Mouse (Mus musculus): ENCODE measurements around the gene Wipf1. TPM values are rescaled to one million over a fixed set of nuclear protein-coding genes. Genes with fewer than 3 reads are reported as not detected.
A peak's percentile ranks its signal among the peaks of the same experiment; 100 is the strongest.

The Wipf1 gene
- polyA plus RNA-seq, 1 experiment from 2014 or later = 8.0 TPM

DNA sequence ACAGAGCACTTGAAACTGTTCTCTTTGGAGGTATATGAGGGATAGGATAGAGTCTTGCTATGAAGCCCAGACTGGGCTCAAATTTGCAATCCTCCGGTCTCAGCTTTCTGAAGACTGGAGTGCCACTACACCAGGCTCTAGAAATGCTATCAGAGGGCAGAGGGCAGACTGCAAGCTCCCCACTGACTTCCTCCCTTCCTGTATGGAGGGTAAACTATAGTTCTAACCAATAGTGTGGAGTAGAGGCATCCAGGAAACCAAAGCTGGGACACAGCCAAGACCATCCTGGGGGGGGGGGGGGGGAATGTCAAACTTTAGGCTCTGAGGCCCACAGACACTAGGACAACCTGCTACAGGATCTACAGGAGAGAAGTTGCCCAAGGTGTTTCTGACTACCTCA lies 39.1 kb downstream of the Wipf1 start:
- no peak overlapping the region for H3K27ac ChIP-seq
- no peak overlapping the region for H3K4me2 ChIP-seq (ENCODE audit: low read length)
- 65% methylated on average over 1 of the region's 1 CpGs for WGBS
- H3K27me3 ChIP-seq (ENCODE audit: insufficient read depth, low read length) = no peaks in the 10 kb centered on the region
- TF ChIP-seq CTCF (IDR thresholded peaks at IDR 0.05; ENCODE audit: low read depth) = no peak
- H3K36me3 ChIP-seq (ENCODE audit: insufficient read depth, low read length) = no peaks in the 10 kb centered on the region
- ATAC-seq (replicated peaks; ENCODE audit: low FRiP score, low read depth) (no peak), DNase-seq (ENCODE audit: low spot score) (no peak)
- H3K4me3 ChIP-seq (replicated peaks; ENCODE audit: low read depth, low read length) = no peak overlapping the region
- peaks cover 1% of the 10 kb centered on the region; the same call in 1 of the 2 replicates for H3K4me1 ChIP-seq (replicated peaks; ENCODE audit: insufficient read depth, low read length)
- H3K9me3 ChIP-seq (replicated peaks; ENCODE audit: low read length) = no peaks in the 10 kb centered on the region
- H3K9ac ChIP-seq (ENCODE audit: low read depth, low read length) = no peak overlapping the region

GRCm38 (mm10) chr2:73486120-73486601 lies 43.4 kb downstream of the Wipf1 start:
- H3K36me3 ChIP-seq (ENCODE audit: insufficient read depth, low read length) = no peaks in the 10 kb centered on the region
- H3K4me3 ChIP-seq (replicated peaks; ENCODE audit: low read depth, low read length) = no peak overlapping the region
- peaks cover 12% of the 10 kb centered on the region; the same call in 1 of the 2 replicates for H3K4me1 ChIP-seq (replicated peaks; ENCODE audit: insufficient read depth, low read length)
- no peak for TF ChIP-seq CTCF (IDR thresholded peaks at IDR 0.05; ENCODE audit: low read depth)
- H3K4me2 ChIP-seq (ENCODE audit: low read length) = peak overlapping the region; percentile 48; the same call in 1 of the 2 replicates
- no peaks in the 10 kb centered on the region for H3K9me3 ChIP-seq (replicated peaks; ENCODE audit: low read length)
- no peak for ATAC-seq (replicated peaks; ENCODE audit: low FRiP score, low read depth)
- no peak overlapping the region for H3K9ac ChIP-seq (ENCODE audit: low read depth, low read length)
- H3K27me3 ChIP-seq (ENCODE audit: insufficient read depth, low read length) = no peaks in the 10 kb centered on the region
- no peak overlapping the region for H3K27ac ChIP-seq
- no peak for DNase-seq (ENCODE audit: low spot score)
- 77% methylated on average over 8 of the region's 8 CpGs for WGBS

GRCm38 (mm10) chr2:73485236-73486119 lies 44.1 kb downstream of the Wipf1 start:
- Histone ChIP-seq H3K9ac (ENCODE audit: low read depth, low read length) (no peak overlapping the region), H3K4me3 (replicated peaks; ENCODE audit: low read depth, low read length) (peak overlapping the region; percentile 7; the same call in 1 of the 2 replicates), H3K27ac (peak overlapping the region; percentile 76), H3K4me1 (replicated peaks; ENCODE audit: insufficient read depth, low read length) (0 out of 2 replicates have a peak, but pooled peaks cover 12% of the 10 kb centered on the region), H3K9me3 (replicated peaks; ENCODE audit: low read length) (no peaks in the 10 kb centered on the region), H3K36me3 (ENCODE audit: insufficient read depth, low read length) (no peaks in the 10 kb centered on the region), H3K27me3 (ENCODE audit: insufficient read depth, low read length) (no peaks in the 10 kb centered on the region), H3K4me2 (ENCODE audit: low read length) (peak overlapping the region; percentile 48)
- TF ChIP-seq CTCF (IDR thresholded peaks at IDR 0.05; ENCODE audit: low read depth) = no peak
- DNase-seq (ENCODE audit: low spot score) (peak; percentile 57), ATAC-seq (replicated peaks; ENCODE audit: low FRiP score, low read depth) (no peak)
- 59% methylated on average over 26 of the region's 26 CpGs for WGBS

DNA sequence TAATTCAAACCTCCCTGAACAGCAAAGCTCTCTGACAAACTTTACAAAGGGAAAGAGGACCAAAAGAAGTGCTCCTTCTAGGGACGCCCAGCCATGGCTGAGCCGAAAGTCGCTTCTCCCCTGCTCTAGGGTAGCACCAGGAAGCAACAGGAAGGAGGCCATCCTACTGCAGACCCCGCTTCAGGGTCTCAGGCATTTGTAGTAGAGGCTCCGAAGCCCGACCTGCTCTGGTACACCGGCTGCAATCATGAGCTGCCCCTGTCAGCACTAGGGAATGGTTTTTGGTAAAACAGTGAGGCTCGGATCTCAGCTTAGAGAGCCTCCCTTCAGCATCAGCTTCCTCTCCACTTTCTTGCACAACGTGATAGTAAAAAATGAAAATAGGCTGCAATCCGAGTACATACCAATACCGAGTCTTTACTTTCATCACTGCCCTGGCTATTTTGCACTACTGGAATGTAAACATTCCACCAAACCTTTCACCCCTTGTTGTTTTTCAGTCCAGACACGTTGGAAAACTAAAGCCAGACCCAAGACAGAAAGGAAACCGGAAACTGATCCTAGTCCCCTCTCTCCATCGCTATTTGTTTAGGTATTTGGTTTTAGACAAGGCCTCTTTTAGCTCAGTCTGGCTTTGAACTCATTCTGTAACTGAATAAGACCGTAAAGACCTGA lies 44.8 kb downstream of the Wipf1 start:
- DNase-seq (ENCODE audit: low spot score) = peak; percentile 71
- ATAC-seq (replicated peaks; ENCODE audit: low FRiP score, low read depth) = no peak
- Histone ChIP-seq H3K27me3 (ENCODE audit: insufficient read depth, low read length) (no peaks in the 10 kb centered on the region), H3K4me1 (replicated peaks; ENCODE audit: insufficient read depth, low read length) (0 out of 2 replicates have a peak, but pooled peaks cover 12% of the 10 kb centered on the region), H3K4me2 (ENCODE audit: low read length) (peak overlapping the region; percentile 48), H3K36me3 (ENCODE audit: insufficient read depth, low read length) (no peaks in the 10 kb centered on the region), H3K4me3 (replicated peaks; ENCODE audit: low read depth, low read length) (peak overlapping the region; percentile 7; the same call in 1 of the 2 replicates), H3K27ac (peak overlapping the region; percentile 76), H3K9ac (ENCODE audit: low read depth, low read length) (no peak overlapping the region), H3K9me3 (replicated peaks; ENCODE audit: low read length) (no peaks in the 10 kb centered on the region)
- 32% methylated on average over 15 of the region's 15 CpGs for WGBS
- no peak for TF ChIP-seq CTCF (IDR thresholded peaks at IDR 0.05; ENCODE audit: low read depth)

GRCm38 (mm10) chr2:73478805-73479204 lies 50.7 kb downstream of the Wipf1 start:
- no peak for DNase-seq (ENCODE audit: low spot score)
- no peak; the same call in 1 of the 2 replicates for TF ChIP-seq CTCF (IDR thresholded peaks at IDR 0.05; ENCODE audit: low read depth)
- no peak overlapping the region for H3K4me2 ChIP-seq (ENCODE audit: low read length)
- no peak for ATAC-seq (replicated peaks; ENCODE audit: low FRiP score, low read depth)
- no peak overlapping the region for H3K27ac ChIP-seq
- H3K4me3 ChIP-seq (replicated peaks; ENCODE audit: low read depth, low read length) = no peak overlapping the region
- H3K27me3 ChIP-seq (ENCODE audit: insufficient read depth, low read length) = no peaks in the 10 kb centered on the region
- no peaks in the 10 kb centered on the region for H3K4me1 ChIP-seq (replicated peaks; ENCODE audit: insufficient read depth, low read length)
- no peak overlapping the region for H3K9ac ChIP-seq (ENCODE audit: low read depth, low read length)
- no peaks in the 10 kb centered on the region for H3K9me3 ChIP-seq (replicated peaks; ENCODE audit: low read length)
- WGBS = 93% methylated on average over 6 of the region's 6 CpGs
- H3K36me3 ChIP-seq (ENCODE audit: insufficient read depth, low read length) = no peaks in the 10 kb centered on the region

DNA sequence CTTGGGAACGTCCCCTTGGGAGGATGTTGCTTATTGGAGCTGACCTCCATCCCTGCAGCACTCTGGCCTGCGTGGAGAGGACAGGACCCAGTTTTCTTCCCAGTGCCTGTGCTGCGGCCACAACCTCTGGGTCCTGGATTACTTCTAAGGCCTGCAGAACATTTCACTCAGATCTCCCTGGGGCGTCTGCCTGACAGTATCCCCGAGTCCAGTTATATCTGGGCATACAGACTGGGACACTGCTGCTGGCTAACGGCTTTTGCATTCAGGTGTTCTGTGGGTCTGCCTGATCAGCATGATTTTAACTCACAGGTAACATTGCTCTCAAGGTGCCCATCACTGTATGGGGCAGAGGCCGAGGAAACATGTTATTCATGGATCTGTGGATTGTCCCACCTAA lies 52.0 kb downstream of the Wipf1 start:
- 87% methylated on average over 7 of the region's 7 CpGs for WGBS
- no peak for TF ChIP-seq CTCF (IDR thresholded peaks at IDR 0.05; ENCODE audit: low read depth)
- Histone ChIP-seq H3K36me3 (ENCODE audit: insufficient read depth, low read length) (no peaks in the 10 kb centered on the region), H3K9ac (ENCODE audit: low read depth, low read length) (no peak overlapping the region), H3K4me2 (ENCODE audit: low read length) (no peak overlapping the region), H3K27me3 (ENCODE audit: insufficient read depth, low read length) (no peaks in the 10 kb centered on the region), H3K4me3 (replicated peaks; ENCODE audit: low read depth, low read length) (no peak overlapping the region), H3K27ac (no peak overlapping the region), H3K4me1 (replicated peaks; ENCODE audit: insufficient read depth, low read length) (no peaks in the 10 kb centered on the region), H3K9me3 (replicated peaks; ENCODE audit: low read length) (no peaks in the 10 kb centered on the region)
- no peak for ATAC-seq (replicated peaks; ENCODE audit: low FRiP score, low read depth)
- no peak for DNase-seq (ENCODE audit: low spot score)
